Mouse (Mus musculus) ES-CJ7 (cell line): Measurements from ENCODE around the gene Nkpd1.
"Not testable (repeated sequence)": the region's sequence is repeated elsewhere in the genome, so short reads cannot be mapped to it uniquely, and the experiment has no call there.

Experiments
- DNase-seq: peaks from one replicate; pipeline ENCODE4 v3.0.0; 2011; ENCODE audit warnings: low read depth, low spot score

Gene Nkpd1

GRCm38 (mm10) chr7:19506326-19506725 is 11.3 kb upstream of the Nkpd1 start:
- DNase-seq: peak; percentile 76

GRCm38 (mm10) chr7:19506969-19507611 is 10.5 kb upstream of the Nkpd1 start:
- peak; percentile 63 for DNase-seq

GRCm38 (mm10) chr7:19507612-19507981 is 10.0 kb upstream of the Nkpd1 start:
- DNase-seq: no peak

- peak; percentile 92 for DNase-seq
Observed at GRCm38 (mm10) chr7:19508150-19508923, 9.3 kb upstream of the Nkpd1 start, which contains the start of the genes Bloc1s3 and Trappc6a. Gene Bloc1s3, minus strand, starts transcription at chr7:19508367. Gene Trappc6a, plus strand, starts transcription at chr7:19508395.

DNA sequence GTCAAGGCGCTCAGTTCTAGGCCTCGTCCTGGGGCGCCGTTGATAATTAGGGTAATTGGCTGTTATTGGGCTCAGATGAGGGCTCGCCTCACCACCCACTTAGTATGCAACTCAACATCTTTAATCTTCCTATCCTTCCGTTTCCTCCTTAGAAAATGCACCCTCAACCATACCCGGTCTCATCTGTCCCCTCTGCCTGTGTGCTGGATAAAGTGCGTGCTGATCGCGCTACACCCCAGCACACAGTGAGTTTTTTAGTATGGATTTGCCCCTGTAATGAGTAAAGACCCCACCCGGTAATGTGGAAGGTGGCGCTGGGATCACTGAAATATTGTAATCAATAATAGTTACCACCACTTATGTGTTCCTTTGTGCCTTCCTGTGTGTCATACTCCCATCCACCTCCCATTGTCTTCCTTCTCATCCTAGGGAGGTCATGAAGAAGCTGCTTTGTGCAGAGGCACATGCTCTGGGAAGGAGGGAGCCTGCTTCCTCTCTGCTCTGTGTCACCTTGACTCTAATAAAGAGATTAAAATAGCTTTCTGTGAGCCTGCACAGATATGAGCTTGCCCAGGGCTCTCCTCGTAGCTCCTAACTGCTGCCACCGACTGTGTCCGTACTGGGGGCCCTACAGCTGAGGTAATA is 8.6 kb upstream of the Nkpd1 start:
- DNase-seq: no peak

- peak; percentile 61 for DNase-seq
Observed at GRCm38 (mm10) chr7:19509786-19510185, 7.9 kb upstream of the Nkpd1 start.

- not testable (repeated sequence) for DNase-seq
Observed at GRCm38 (mm10) chr7:19511934-19512333, 5.7 kb upstream of the Nkpd1 start.

GRCm38 (mm10) chr7:19512353-19512752 is 5.3 kb upstream of the Nkpd1 start:
- DNase-seq: no peak

DNA sequence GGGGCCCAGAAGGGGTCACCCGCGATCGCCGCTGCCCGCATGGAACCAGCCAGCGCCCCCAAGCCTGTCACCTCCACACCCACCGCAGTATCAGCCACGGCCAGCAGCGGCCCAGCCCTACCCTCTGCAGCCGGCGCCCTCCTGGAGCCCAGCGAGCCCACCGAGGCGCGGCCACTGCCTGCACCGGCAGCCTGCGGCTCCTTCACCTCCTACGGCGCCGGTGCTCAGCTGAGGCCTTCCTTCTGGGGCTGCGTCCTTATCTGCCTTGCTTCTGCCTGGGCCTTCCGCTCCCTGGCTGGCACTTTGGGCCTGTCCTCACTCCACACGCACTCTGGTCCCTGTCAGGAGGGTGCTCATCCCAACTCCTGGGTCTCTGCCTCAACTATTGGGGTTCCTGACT is 2.4 kb downstream of the Nkpd1 start:
- no peak for DNase-seq

GRCm38 (mm10) chr7:19523017-19523756 is 5.5 kb downstream of the Nkpd1 start:
- DNase-seq: no peak

GRCm38 (mm10) chr7:19523757-19524419 is 6.2 kb downstream of the Nkpd1 start:
- peak; percentile 48 for DNase-seq

DNA sequence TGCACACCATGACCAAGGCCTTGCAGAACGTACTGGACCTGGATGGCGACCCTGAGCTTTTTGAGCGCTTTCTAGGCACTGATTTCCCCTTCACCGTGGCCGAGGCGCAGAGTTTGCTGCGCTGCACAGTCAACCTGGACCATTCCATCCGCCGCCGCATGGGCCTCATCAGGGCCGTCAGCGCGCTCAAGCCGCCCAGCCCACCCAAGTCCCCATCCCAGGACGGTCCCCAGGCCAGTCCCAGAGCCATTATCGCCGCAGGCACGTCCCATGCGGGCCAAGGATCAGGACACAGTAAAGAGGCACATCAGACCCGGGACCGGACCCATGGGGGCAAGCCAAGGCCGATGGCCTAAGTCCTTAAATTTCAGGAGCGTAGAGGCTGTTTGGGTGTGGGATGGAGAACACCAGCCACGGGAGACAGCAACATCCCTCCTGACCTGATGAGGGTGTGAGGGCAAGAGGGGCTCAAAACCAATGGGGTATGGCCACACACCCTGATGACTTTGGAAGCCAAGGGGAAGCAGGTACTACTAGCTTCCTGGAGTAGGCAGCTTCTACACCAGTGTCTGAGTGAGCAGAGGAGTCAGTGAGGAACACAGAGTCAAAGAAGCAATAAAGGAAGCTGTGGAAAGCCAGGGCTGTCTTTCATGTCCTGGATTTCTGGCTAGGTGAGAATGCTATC is 6.9 kb downstream of the Nkpd1 start:
- no peak for DNase-seq

DNA sequence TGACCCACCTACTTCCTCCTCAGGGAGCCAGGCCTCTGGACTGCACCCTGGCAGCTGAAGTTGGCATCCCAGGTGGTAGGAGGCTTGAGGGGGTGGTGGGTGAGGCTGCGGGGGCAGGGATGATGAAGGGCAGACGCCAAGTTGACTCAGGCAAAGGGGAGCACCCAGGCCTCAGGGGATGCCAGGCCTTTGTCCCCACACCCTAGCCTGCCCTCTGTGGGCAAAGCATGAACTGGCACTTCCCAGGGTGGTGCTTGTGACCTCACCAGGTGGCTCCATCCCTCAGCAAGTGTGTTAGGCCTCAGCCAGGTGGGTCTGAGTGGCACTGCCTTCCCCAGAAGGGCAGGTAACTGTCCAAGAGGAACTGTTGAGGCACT is 7.5 kb downstream of the Nkpd1 start:
- DNase-seq: no peak

DNA sequence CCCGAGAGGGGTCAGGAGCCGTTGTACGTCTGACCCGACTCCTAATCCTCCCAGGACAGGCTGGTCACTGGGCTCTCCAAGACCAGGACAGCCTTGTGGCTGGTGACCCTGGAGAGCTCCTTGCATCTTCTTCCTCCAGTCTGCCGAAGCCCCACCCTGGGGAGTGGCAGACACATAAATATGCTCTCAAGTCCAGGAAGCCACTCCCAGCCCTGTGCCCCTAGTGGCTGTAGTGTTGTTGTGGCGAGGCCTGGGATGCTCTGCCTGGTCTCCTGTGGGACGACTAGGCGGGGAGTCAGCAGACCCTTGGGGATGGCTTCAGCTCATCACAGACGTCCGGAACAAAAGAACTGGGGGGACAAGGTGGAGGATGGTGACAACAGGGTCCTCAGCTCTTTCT is 13.4 kb downstream of the Nkpd1 start:
- DNase-seq: peak; percentile 51

DNA sequence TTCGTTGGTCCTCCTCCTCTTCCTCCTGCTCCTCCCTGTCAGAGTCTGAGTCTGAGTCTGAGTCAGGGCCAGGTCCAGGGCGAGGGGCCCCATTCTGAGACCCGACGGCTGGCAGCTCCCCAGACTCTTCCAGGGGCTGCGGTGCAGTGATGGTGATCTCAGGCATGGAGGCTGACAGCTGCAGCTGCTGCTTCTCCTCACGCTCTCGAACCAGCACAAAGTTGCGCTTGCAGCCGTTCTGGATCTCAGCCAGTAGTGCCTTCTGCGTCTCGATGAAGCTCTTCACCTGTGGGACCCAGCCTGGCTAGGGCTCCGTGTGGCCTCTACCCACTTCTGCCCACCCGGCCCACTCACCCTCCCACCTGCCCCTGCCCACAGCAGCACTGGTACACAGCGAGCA is 14.6 kb downstream of the Nkpd1 start:
- no peak for DNase-seq

GRCm38 (mm10) chr7:19534676-19535075 is 17.0 kb downstream of the Nkpd1 start:
- DNase-seq: no peak

DNA sequence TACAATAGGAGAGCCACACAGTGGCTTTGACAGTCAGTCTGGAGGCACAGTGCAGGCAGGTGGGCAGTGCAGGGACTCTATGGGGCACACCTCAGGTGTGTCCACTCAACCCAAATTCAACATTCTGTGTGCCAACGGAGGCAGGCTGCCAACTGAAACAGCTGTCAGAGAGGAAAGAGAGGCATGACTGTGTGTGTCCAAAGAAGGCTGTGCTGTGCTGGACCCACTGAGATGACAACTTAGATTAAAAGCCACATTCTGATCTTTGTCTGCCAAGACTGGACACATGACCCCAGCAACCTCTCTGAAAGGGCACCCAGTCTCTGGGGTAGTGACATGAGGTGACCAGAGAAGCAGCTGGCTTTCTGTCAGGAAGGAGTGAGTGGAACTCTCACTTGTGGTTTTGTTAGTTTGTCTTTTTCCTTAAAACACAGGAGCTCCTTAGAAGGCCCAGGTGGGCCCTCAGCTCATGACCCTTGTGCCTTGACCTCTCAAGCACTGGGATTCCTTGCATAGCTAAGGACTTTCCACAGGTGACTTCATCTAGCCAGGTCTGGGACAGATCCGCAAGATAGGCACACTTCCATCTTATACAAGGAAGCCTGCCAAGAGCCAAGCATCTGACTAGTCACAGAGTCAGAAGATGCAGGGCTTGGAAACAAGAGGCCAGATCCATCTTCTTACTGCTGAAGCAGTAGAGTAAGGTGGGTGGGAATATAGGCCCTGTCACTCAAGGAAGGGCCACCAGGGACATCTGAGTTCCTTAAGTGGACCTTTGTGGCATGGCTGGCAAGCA is 23.3 kb downstream of the Nkpd1 start:
- DNase-seq: no peak

DNA sequence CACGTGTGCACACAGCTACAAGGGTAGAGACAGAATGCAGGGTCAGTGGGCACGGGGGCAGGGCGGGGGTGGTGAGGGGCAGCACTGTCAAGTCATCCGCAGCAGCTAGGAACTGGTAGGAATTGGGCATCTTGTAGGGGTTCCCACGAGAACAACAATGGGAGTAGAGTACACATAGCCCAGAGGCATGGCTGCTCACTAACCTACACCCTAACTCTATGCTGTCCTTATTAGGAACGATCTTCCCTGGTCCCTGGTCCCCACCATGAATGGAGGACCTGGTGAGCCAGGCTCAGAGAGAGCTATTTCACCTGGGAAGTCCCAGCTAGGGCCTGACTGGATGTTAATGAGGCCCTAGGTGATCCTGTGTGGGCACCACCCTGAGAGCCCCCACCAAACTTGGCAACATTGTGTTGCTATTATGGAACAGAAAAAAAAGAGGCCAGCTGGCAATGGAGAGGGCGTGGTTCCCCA is 24.1 kb downstream of the Nkpd1 start:
- DNase-seq: no peak

DNA sequence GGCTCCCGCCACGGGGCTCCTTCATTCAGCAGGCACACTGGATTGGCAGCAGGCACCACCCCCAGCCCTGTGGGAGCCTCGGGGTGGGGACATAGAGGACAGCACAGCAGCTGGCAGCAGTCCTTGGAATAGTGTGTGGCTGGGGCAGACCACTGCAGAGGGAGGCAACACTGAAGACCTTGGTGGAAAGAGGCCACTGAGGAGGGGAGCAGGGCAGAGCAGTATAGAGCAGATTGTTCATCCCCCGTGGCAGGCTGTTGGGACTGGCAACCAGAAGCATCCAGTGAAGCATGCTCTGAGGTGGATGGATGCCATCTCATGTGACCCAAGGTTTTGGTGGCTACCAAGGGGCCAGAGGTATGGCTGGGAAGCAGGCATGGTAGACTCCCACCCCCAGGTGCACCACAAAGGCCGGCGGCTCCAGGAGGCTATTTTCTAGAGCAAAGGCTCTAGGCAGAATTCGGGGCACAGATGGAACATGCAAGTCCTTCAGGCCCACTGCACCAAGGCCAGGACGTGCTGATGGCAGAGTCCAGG is 24.6 kb downstream of the Nkpd1 start:
- DNase-seq: no peak

DNA sequence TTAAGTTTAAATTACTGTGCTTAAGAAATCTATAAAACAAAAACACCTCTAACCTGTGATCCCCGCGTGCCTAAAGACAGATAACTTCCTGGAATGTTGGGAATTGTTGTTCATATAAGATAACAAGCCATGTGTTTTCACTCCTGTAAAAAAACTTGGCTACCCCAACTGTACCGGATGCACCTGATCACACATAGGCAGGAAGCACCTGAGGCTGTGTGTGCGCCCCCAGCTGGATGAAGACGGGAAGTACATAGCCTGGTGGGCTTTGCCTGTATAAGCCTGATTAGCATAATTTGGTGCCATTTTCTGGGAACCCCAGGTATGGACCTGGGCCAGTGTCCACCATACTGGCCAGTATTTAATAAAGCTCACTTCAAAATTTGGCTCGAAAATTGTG is 25.9 kb downstream of the Nkpd1 start:
- no peak for DNase-seq
